Mouse (Mus musculus) forebrain, embryonic 14.5 days (tissue): ENCODE measurements at regions not wholly inside any gene's neighbourhood (a gene's known extent, or its start where the extent isn't known, plus 50 kb on each side); places are given as distances from the start of the nearest gene placed in this dataset.

Source experiments
- ATAC-seq: fragments of 200-750 bp; cut with Nextera tagmentation; 2 replicates; pipeline ENCODE4 v1.8.0; 2017; ENCODE audit warnings: mild to moderate bottlenecking, moderate library complexity
- DNase-seq: peaks from one replicate; pipeline ENCODE4 v3.0.0-alpha.2; 2015; ENCODE audit warnings: low spot score
- H3K27ac ChIP-seq: fragments of 300-500 bp; sonication (generic); 2 replicates; pipeline ENCODE4 v1.5.1; 2014; ENCODE audit warnings: low read depth, mild to moderate bottlenecking, control low read depth, low read length, moderate library complexity
- H3K27me3 ChIP-seq: fragments of 300-500 bp; sonication (generic); replicated peaks from 2 replicates; pipeline ENCODE4 v1.6.1; 2014; ENCODE audit warnings: low read length, control low read depth, mixed read lengths; ENCODE audit not compliant: control insufficient read depth, insufficient read depth
- H3K36me3 ChIP-seq: fragments of 300-500 bp; sonication (generic); 2 replicates; pipeline ENCODE4 v1.6.1; 2014; ENCODE audit warnings: low read length, control low read depth; ENCODE audit not compliant: control insufficient read depth, insufficient read depth
- H3K4me1 ChIP-seq: fragments of 300-500 bp; sonication (generic); 2 replicates; pipeline ENCODE4 v1.6.1; 2014; ENCODE audit warnings: antibody characterized with exemption, low read length, control low read depth; ENCODE audit not compliant: control insufficient read depth, insufficient read depth
- H3K4me2 ChIP-seq: fragments of 300-500 bp; sonication (generic); 2 replicates; pipeline ENCODE4 v1.6.1; 2014; ENCODE audit warnings: mild to moderate bottlenecking, control low read depth, low read length
- H3K4me3 ChIP-seq: fragments of 300-500 bp; sonication (generic); 2 replicates; pipeline ENCODE4 v1.5.1; 2014; ENCODE audit warnings: low read depth, low read length, control low read depth
- H3K9ac ChIP-seq: fragments of 300-500 bp; sonication (generic); 2 replicates; pipeline ENCODE4 v1.6.1; 2014; ENCODE audit warnings: mild to moderate bottlenecking, low read length, control low read depth, moderate library complexity
- H3K9me3 ChIP-seq: fragments of 300-500 bp; sonication (generic); replicated peaks from 2 replicates; pipeline ENCODE4 v1.6.1; 2016; ENCODE audit warnings: low read length, control low read depth, mixed read lengths; ENCODE audit not compliant: control insufficient read depth
- WGBS: fragments of 180-500 bp; shearing (Covaris S2); extraction: QIAGEN DNeasy Blood & Tissue Kit; methylation state at CpG from one replicate; pipeline ENCODE4 v1.1.7; 2014; 5-methylcytosine and 5-hydroxymethylcytosine counted together

DNA sequence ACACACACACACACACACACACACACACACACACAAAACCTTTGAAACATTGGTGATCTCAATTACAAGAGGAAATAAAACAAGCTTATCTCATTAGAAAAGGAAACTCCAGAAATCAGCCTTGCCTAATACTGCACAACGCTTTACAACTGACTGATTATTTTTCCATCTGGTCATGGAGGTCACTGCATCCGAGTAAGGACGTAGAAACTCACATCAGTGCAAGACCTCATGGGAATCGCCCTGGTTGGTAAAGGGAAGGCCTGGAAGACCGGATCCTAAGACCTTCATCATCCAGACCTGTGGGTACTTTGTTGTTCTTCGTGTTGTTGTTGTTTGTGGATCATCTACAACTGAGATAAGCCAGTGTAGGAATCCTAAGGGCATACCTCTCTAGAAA is 77.8 kb upstream of the Sestd1 start:
- no peak for DNase-seq
- no peak for ATAC-seq

DNA sequence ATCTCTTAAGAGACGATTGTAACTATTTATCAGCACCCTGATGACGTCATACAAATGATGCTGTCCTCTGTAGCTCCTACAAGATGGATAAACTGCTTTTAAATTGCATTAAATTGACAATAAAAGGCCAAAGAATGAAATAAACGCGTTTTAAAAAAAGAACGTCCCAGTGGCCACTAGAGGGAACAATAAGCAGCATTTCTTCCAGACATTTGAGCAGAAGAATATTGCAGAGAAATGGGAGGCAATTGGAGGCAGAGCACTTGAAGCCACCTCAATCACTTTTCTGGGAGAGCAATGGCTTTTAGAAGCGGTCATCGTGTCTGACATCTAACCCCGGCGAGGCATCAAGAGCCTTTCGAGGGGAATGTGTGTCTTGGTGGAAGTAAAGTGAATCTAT is 76.4 kb upstream of the Sestd1 start:
- Histone ChIP-seq H3K27ac (no peak overlapping the region), H3K9me3 (no peaks in the 10 kb centered on the region), H3K27me3 (no peaks in the 10 kb centered on the region), H3K4me3 (no peak overlapping the region), H3K4me2 (no peak overlapping the region), H3K36me3 (no peaks in the 10 kb centered on the region), H3K9ac (no peak overlapping the region), H3K4me1 (no peaks in the 10 kb centered on the region)
- WGBS, result 53% methylated on average over 10 of the region's 10 CpGs
- ATAC-seq (no peak), DNase-seq (peak; percentile 64)

More for the DNA sequence above, 77.8 kb upstream of the Sestd1 start:
- Histone ChIP-seq H3K9ac (no peak overlapping the region), H3K4me1 (no peaks in the 10 kb centered on the region), H3K36me3 (no peaks in the 10 kb centered on the region), H3K27me3 (no peaks in the 10 kb centered on the region), H3K4me3 (no peak overlapping the region), H3K27ac (no peak overlapping the region), H3K4me2 (no peak overlapping the region), H3K9me3 (no peaks in the 10 kb centered on the region)
- 86% methylated on average over 6 of the region's 6 CpGs for WGBS

DNA sequence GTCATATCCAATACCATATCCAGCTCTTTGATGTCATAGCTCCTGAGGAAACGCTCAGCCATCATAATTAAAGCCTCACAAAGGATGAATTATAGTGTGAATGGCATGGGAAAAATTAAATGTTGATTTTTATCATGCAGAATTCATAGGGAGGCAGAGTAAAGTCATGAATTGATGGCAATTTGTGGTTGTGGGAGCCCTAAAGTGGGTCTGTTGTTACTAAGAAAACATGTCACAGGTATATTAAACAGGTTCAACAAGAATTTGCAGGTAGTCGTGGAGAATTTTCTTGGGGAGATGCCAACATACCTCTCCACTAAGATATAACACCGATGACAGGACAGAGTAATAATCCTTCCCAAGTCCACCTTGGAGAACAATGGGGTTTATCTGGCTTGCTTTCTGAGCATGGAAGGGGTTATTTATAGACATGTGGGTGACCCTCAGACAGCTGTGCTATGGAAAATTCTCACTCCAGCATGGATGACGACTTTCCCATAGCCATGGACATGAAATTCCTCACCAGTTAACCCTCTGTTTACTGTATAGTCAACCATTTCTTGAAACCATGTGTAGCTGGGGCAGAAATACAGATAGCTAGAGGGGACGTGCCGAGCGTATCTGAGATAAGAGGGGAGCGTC is 71.7 kb upstream of the Sestd1 start:
- no peak for DNase-seq
- H3K9me3 ChIP-seq, result no peaks in the 10 kb centered on the region
- no peak overlapping the region for H3K27ac ChIP-seq
- no peak overlapping the region for H3K9ac ChIP-seq
- H3K27me3 ChIP-seq, result no peaks in the 10 kb centered on the region
- H3K4me1 ChIP-seq, result no peaks in the 10 kb centered on the region
- no peak for ATAC-seq
- no peak overlapping the region for H3K4me3 ChIP-seq
- no peak overlapping the region for H3K4me2 ChIP-seq
- H3K36me3 ChIP-seq, result no peaks in the 10 kb centered on the region
- WGBS, result 90% methylated on average over 8 of the region's 8 CpGs

- no peak overlapping the region for H3K4me2 ChIP-seq
- DNase-seq, result no peak
- 89% methylated on average over 5 of the region's 5 CpGs for WGBS
- no peak overlapping the region for H3K9ac ChIP-seq
- no peak for ATAC-seq
- no peaks in the 10 kb centered on the region for H3K36me3 ChIP-seq
- no peaks in the 10 kb centered on the region for H3K27me3 ChIP-seq
- no peak overlapping the region for H3K27ac ChIP-seq
- no peak overlapping the region for H3K4me3 ChIP-seq
- H3K9me3 ChIP-seq, result no peaks in the 10 kb centered on the region
- no peaks in the 10 kb centered on the region for H3K4me1 ChIP-seq
Measured at GRCm38 (mm10) chr2:77347027-77347426, 66.6 kb upstream of the Sestd1 start.

- Histone ChIP-seq H3K27me3 (no peaks in the 10 kb centered on the region), H3K4me1 (no peaks in the 10 kb centered on the region), H3K4me3 (no peak overlapping the region), H3K9ac (no peak overlapping the region), H3K27ac (no peak overlapping the region), H3K36me3 (no peaks in the 10 kb centered on the region), H3K4me2 (no peak overlapping the region), H3K9me3 (no peaks in the 10 kb centered on the region)
- no peak for ATAC-seq
- no peak for DNase-seq
- WGBS, result 91% methylated on average over 16 of the region's 16 CpGs
Measured at GRCm38 (mm10) chr2:77343736-77344440, 63.5 kb upstream of the Sestd1 start.

GRCm38 (mm10) chr2:77342416-77342815 is 62.0 kb upstream of the Sestd1 start:
- no peaks in the 10 kb centered on the region for H3K4me1 ChIP-seq
- no peaks in the 10 kb centered on the region for H3K27me3 ChIP-seq
- H3K4me2 ChIP-seq, result no peak overlapping the region
- H3K9me3 ChIP-seq, result no peaks in the 10 kb centered on the region
- H3K27ac ChIP-seq, result no peak overlapping the region
- H3K36me3 ChIP-seq, result no peaks in the 10 kb centered on the region
- no peak overlapping the region for H3K4me3 ChIP-seq
- DNase-seq (peak; percentile 19), ATAC-seq (peak; percentile 42)
- WGBS, result 40% methylated on average over 2 of the region's 2 CpGs
- no peak overlapping the region for H3K9ac ChIP-seq

- no peaks in the 10 kb centered on the region for H3K27me3 ChIP-seq
- H3K36me3 ChIP-seq, result no peaks in the 10 kb centered on the region
- H3K4me1 ChIP-seq, result no peaks in the 10 kb centered on the region
- 49% methylated on average over 12 of the region's 12 CpGs for WGBS
- H3K9me3 ChIP-seq, result no peaks in the 10 kb centered on the region
- no peak overlapping the region for H3K27ac ChIP-seq
- peak; percentile 82 for DNase-seq
- no peak overlapping the region for H3K4me3 ChIP-seq
- no peak overlapping the region for H3K4me2 ChIP-seq
- no peak overlapping the region for H3K9ac ChIP-seq
- peak; percentile 75 for ATAC-seq
Measured at GRCm38 (mm10) chr2:77341575-77342332, 61.4 kb upstream of the Sestd1 start.

GRCm38 (mm10) chr2:77340076-77340475 is 59.7 kb upstream of the Sestd1 start:
- H3K27me3 ChIP-seq, result no peaks in the 10 kb centered on the region
- DNase-seq (no peak), ATAC-seq (no peak)
- H3K4me1 ChIP-seq, result no peaks in the 10 kb centered on the region
- no peak overlapping the region for H3K9ac ChIP-seq
- H3K4me2 ChIP-seq, result no peak overlapping the region
- H3K27ac ChIP-seq, result no peak overlapping the region
- WGBS, result 80% methylated on average over 6 of the region's 6 CpGs
- no peak overlapping the region for H3K4me3 ChIP-seq
- H3K36me3 ChIP-seq, result no peaks in the 10 kb centered on the region
- no peaks in the 10 kb centered on the region for H3K9me3 ChIP-seq
